In genomic region chr8:126805365-126806180, GRCm38 (mm10) we compare ENCODE assay signal across 8 mouse cellular contexts.
DNase-seq lines count a peak whose midpoint lies in the region; ATAC-seq and TF ChIP-seq lines count a peak whose summit lies in the region.

No protein-coding gene starts in this region.

- H3K4me1 ChIP-seq in spleen, adult 2 months (ENCODE audit: control insufficient read depth, insufficient read depth, insufficient read length) = peaks cover 36% of the 10 kb centered on the region
- H3K4me1 ChIP-seq in embryonic facial prominence, embryonic 10.5 days = peaks cover 15% of the 10 kb centered on the region
- peaks cover 14% of the 10 kb centered on the region for H3K4me1 ChIP-seq in limb, embryonic 10.5 days
- no peaks in the 10 kb centered on the region for H3K4me1 ChIP-seq in midbrain, embryonic 16.5 days (ENCODE audit: control insufficient read depth, insufficient read depth, low read length)

- H3K9me3 ChIP-seq in embryonic facial prominence, embryonic 10.5 days = no peaks in the 10 kb centered on the region
- H3K9me3 ChIP-seq in limb, embryonic 10.5 days (replicated peaks) = no peaks in the 10 kb centered on the region
- H3K9me3 ChIP-seq in midbrain, embryonic 16.5 days (replicated peaks; ENCODE audit: control insufficient read depth, low read length, poor library complexity, severe bottlenecking) = no peaks in the 10 kb centered on the region

- H3K4me2 ChIP-seq in midbrain, embryonic 16.5 days (ENCODE audit: low read length) = no peak overlapping the region

- intact Hi-C loops in heart, postnatal 25 days (cut with DNase I) = loop anchor here (1.0 to 5.0 kb wide), 5 partner anchors 31 to 208 kb away; no protein-coding TSS in a partner anchor

- no peak for TF ChIP-seq CTCF in spleen, adult 2 months (IDR thresholded peaks at IDR 0.05; ENCODE audit: extremely low read depth, insufficient read depth, insufficient read length, insufficient replicate concordance)

- no peaks in the 10 kb centered on the region for H3K27me3 ChIP-seq in spleen, adult 2 months (ENCODE audit: control insufficient read depth, insufficient read depth, low read length)
- 0 out of 2 replicates have a peak, but pooled peaks cover 4% of the 10 kb centered on the region for H3K27me3 ChIP-seq in embryonic facial prominence, embryonic 10.5 days (replicated peaks; ENCODE audit: low read depth, poor library complexity, severe bottlenecking)
- H3K27me3 ChIP-seq in limb, embryonic 10.5 days (ENCODE audit: low read depth, poor library complexity, severe bottlenecking) = peaks cover 4% of the 10 kb centered on the region; the same call in 1 of the 2 replicates
- H3K27me3 ChIP-seq in midbrain, embryonic 16.5 days (ENCODE audit: control insufficient read depth, insufficient read depth, low read depth, low read length) = no peaks in the 10 kb centered on the region; the same call in 1 of the 2 replicates

- H3K9ac ChIP-seq in midbrain, embryonic 16.5 days (ENCODE audit: low read depth, low read length) = no peak overlapping the region

- DNase-seq in spleen, adult 2 months (ENCODE audit: low read depth in 1 of 2, low spot score in 2 of 2) = peak in 1 of 2 experiments; percentile 54
- DNase-seq in spleen, postnatal 14 days (ENCODE audit: low spot score in 2 of 2) = no peak
- peak; percentile 43 for DNase-seq in embryonic facial prominence, embryonic 10.5 days (ENCODE audit: low spot score)
- DNase-seq in heart, postnatal 25 days (ENCODE audit: low spot score) = peak; percentile 87
- DNase-seq in limb, embryonic 10.5 days (ENCODE audit: low spot score) = peak; percentile 47
- DNase-seq in cerebellum, postnatal 25 days = no peak
- no peak for DNase-seq in testis, postnatal 14 days (ENCODE audit: low spot score)

- H3K27ac ChIP-seq in spleen, adult 2 months (ENCODE audit: insufficient read depth, low read length) = peak overlapping the region; percentile 84
- peak overlapping the region; percentile 81 for H3K27ac ChIP-seq in embryonic facial prominence, embryonic 10.5 days (replicated peaks)
- H3K27ac ChIP-seq in limb, embryonic 10.5 days = peak overlapping the region; percentile 82
- H3K27ac ChIP-seq in midbrain, embryonic 16.5 days (ENCODE audit: low read length) = 0 out of 2 replicates have a peak overlapping the region, but pooled peaks have one; percentile 24

- no peaks in the 10 kb centered on the region for H3K36me3 ChIP-seq in spleen, adult 2 months (ENCODE audit: control insufficient read depth, insufficient read depth, low read length)
- H3K36me3 ChIP-seq in embryonic facial prominence, embryonic 10.5 days (replicated peaks) = no peaks in the 10 kb centered on the region
- H3K36me3 ChIP-seq in limb, embryonic 10.5 days = no peaks in the 10 kb centered on the region
- H3K36me3 ChIP-seq in midbrain, embryonic 16.5 days (ENCODE audit: control insufficient read depth, insufficient read depth, low read length) = no peaks in the 10 kb centered on the region

- no peak overlapping the region for H3K4me3 ChIP-seq in spleen, adult 2 months (ENCODE audit: extremely low read depth, insufficient read depth, insufficient read length)
- H3K4me3 ChIP-seq in embryonic facial prominence, embryonic 10.5 days = no peak overlapping the region
- H3K4me3 ChIP-seq in limb, embryonic 10.5 days = no peak overlapping the region
- H3K4me3 ChIP-seq in midbrain, embryonic 16.5 days (ENCODE audit: low read depth, low read length) = no peak overlapping the region

- TF ChIP-seq POLR2A in spleen, adult 2 months (IDR thresholded peaks at IDR 0.05; ENCODE audit: low read depth, low read length) = no peak

- no peak for ATAC-seq in midbrain, embryonic 16.5 days

- 51% methylated on average over 13 of the region's 13 CpGs for WGBS in spleen, adult 2 months
- 50% methylated on average over 13 of the region's 13 CpGs for WGBS in embryonic facial prominence, embryonic 10.5 days
- 47% methylated on average over 13 of the region's 13 CpGs for WGBS in limb, embryonic 10.5 days
- 68% methylated on average over 13 of the region's 13 CpGs for WGBS in midbrain, embryonic 16.5 days

Comparison
In these comparisons a context has a peak if more than half of its experiments do, and no peak if none do; other contexts are left out.
1. DNase-seq: peak in embryonic facial prominence, embryonic 10.5 days (single experiment), heart, postnatal 25 days (single experiment) and limb, embryonic 10.5 days (single experiment); none in spleen, postnatal 14 days (0 of 2), cerebellum, postnatal 25 days (0 of 2) and testis, postnatal 14 days (single experiment).
2. H3K27ac ChIP-seq: peak in every context shown above with its lines; median percentile 84 in spleen, adult 2 months; 82 in limb, embryonic 10.5 days; 81 in embryonic facial prominence, embryonic 10.5 days; 24 in midbrain, embryonic 16.5 days.